Mouse (Mus musculus) left cerebral cortex, postnatal 36 days (tissue): ENCODE data around the gene Tomm40l. TPM values are rescaled to one million over a fixed set of nuclear protein-coding genes. Genes with fewer than 3 reads are reported as not detected.

Experiments used
- DNase-seq, 2 experiments: peaks; one replicate each; pipeline ENCODE4 v3.0.0; 2021 to 2022; ENCODE audit warnings: low spot score in 2 of 2, mixed read lengths in 1 of 2
- intact Hi-C: fragments of 180-260 bp; cut with DNase I; formaldehyde crosslinking; loops from one replicate; pipeline ENCODE4 v1.15.1; 2025
- total RNA-seq, 2 experiments: library from RNA; stranded (reverse); gene quantifications; 2 replicates each; pipeline ENCODE4 v1.2.3; 2021

Gene Tomm40l
- total RNA-seq, 2 experiments from 2014 or later, result 81.7 to 86.7 TPM

- intact Hi-C loops, result no loop called here
- DNase-seq, result no peak
These were observed 18.7 kb downstream of the Tomm40l start for GRCm38 (mm10) chr1:171203471-171204248.

DNA sequence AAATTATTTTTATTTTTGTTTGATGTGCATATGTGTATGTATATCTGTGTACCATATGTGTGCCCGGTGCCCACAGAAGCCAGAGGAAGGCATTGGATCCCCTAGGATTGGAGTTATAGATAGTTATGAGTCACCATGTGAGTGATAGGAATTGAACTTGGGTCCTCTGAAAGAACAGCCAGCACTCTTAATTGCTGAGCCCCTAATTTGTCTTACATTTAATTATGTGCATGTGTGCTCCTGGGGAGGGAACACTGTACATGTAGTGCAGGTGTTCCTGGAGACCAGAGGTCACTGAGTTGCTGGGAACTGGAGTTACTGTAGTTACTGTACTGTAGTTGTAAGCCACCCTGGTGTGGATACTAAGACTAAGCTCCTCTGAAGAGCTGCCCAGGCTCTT, 21.5 kb downstream of the Tomm40l start:
- intact Hi-C loops, result no loop called here
- DNase-seq, result no peak

GRCm38 (mm10) chr1:171199532-171199931, 22.8 kb downstream of the Tomm40l start:
- intact Hi-C loops, result loop anchor here (5.0 kb wide), 1 partner anchor 47 kb away; the partner anchor contains the start of genes Mpz and Sdhc

DNA sequence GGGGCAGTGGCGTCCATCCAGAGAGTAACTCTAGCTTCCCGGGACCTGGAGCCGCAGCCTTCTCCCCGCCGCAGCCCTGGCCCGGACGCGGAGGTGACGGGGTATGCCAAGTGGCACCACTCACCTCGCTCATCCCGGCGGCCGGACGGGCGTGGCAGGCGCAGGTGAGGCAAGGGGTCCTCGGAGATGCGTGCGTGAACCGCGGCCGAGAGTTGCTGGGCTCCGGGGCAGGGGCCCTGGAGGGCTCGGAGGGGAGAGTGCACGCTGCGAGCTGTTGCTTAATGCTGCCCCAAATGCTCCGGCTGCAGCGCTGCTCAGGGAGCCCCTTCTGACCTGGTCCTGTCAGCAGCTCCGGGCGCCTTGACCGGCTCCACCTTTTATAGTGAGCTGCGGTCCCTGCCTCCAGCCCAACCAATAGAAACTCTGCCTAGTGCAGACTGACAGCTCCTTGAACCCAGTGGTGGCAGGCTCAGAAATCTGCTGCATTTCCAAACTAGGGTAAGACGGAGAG, 26.4 kb downstream of the Tomm40l start, which contains the start of gene Pcp4l1:
TSS of gene Pcp4l1 (minus strand) at position 382 of the 511 bp plus-strand sequence.
- intact Hi-C loops, result loop anchor here (5.0 kb wide), 1 partner anchor 44 kb away; the partner anchor contains the start of genes Mpz and Sdhc

More at GRCm38 (mm10) chr1:171199532-171199931, 22.8 kb downstream of the Tomm40l start:
- no peak for DNase-seq

GRCm38 (mm10) chr1:171195046-171195822, 27.1 kb downstream of the Tomm40l start:
- no peak for DNase-seq
- intact Hi-C loops, result loop anchor here (5.0 kb wide), 1 partner anchor 43 kb away; the partner anchor contains the start of genes Mpz and Sdhc

More for the DNA sequence above, 26.4 kb downstream of the Tomm40l start, which contains the start of gene Pcp4l1:
- peak; percentile 42 to 46 for DNase-seq

DNA sequence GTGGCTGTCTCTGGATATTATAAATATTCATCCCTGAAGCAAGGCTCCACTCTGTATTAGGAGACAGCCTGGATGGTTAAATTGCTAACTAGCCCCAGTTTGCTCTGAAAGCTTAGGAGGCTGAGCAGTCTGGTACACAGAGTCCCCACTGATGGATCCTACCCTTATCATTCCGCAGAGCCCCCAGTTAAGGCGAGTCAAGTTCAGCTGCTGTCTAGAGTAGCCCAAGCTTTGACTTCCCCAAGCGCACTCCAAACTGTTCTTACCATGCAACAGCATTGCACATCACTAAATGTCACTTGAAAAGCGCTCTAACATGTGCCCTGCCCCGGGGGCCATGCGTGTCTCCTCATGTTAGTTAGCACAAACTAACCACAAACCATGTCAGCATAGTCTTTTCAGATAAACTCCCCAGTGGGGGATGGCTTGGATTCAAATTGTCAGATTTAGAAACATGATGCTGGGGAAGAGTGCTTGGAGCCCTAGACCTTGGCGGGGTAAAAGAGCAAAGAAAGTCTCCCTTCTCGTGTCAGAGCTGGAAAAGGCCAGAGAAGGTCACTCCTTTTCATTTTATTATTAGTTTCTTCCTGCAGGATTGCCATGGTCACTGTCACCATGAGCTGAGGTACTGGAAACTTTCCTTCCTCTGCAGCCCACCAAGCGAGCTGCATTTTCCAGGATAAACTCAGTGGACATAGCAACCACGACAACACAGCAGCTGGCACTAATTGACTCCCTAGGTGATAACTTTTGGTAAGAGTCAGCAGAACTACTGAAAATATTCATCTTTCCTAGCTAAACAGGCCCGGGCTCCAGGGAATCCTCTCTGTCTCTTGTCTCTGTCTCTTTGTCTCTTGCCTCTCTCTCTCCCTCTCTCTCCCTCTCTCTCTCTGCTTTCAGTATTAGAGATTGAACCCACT, 28.1 kb downstream of the Tomm40l start:
- intact Hi-C loops, result no loop called here
- no peak for DNase-seq

DNA sequence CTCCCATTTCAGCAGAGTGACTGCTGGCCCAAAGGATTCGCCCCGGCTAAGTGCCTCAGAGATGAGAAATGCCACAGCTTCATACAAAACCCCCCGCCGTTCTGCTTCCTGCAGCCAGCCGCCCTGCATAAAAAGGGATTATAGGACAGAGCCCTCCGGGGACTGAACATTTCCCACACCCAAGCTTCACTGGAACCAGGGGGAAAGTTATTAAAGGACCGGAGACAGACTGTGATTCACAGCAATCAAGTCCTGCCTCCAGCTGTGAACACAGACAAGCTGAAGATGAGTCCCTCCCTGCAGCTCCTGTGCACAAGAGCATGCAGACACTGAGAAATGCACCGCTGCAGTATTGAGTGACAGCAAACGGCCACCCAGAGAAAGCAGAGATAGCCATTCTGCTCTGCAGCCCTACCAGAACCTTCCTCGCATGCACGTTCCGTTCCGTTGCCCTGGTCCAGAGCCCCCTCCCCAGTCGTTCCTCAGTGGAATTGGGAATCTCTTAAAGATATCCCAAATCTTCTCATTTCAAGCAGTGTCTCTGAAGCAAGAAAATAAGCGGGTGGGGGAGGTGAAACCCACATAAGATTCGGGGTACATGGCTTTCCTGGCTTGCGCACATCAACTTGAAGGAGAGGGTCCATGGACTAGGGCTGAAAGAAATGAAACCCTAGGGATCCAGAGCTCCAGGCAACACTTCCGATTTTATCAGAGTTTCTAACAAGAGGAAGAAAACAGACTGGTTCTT, 29.0 kb downstream of the Tomm40l start:
- intact Hi-C loops, result no loop called here
- DNase-seq, result no peak

GRCm38 (mm10) chr1:171192283-171192682, 30.0 kb downstream of the Tomm40l start:
- intact Hi-C loops, result no loop called here
- DNase-seq, result no peak

DNA sequence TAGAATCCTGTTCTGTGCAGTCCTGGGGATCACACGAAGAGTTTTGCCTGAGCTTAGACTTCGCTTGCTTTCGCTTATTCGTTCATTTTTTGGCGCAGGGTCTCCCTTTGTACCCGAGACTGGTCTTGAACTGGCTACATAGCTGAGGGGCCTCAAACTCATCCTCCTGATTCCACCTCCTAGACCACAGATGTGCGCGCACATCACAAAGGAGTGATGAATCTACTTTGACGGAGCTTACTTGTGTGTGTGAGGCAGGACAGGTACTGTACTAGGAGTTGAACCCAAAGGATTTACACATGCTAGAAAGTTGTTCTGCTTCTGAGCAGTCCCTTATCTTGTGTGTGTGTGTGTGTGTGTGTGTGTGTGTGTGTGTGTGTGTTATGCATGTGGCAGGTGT, 31.5 kb downstream of the Tomm40l start:
- intact Hi-C loops, result no loop called here
- no peak for DNase-seq

GRCm38 (mm10) chr1:171189476-171190114, 32.7 kb downstream of the Tomm40l start:
- intact Hi-C loops, result no loop called here

GRCm38 (mm10) chr1:171189046-171189445, 33.3 kb downstream of the Tomm40l start:
- intact Hi-C loops, result no loop called here

More at GRCm38 (mm10) chr1:171189476-171190114, 32.7 kb downstream of the Tomm40l start:
- DNase-seq, result no peak

GRCm38 (mm10) chr1:171187851-171188700, 34.2 kb downstream of the Tomm40l start:
- DNase-seq, result no peak
- intact Hi-C loops, result no loop called here

More at GRCm38 (mm10) chr1:171189046-171189445, 33.3 kb downstream of the Tomm40l start:
- no peak for DNase-seq

DNA sequence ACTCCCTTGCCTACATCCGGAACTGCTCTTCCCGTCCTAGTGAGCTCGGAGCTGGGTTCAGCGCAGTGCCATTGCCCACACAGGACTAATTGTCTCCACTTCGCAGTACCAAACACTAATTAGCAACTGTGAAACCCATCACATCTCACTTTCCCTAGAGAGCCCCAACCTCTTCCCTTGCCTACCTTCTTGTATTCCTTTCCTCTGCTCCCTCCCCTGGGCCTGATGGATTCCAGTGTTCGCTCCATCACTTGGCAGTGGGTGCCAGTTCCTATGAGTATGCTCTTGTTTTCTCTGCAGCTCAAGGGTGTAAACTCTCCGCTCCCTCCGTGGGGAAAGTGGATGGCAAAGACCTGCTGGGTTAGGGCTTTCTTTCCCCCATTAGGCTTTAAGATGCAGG, 36.7 kb downstream of the Tomm40l start:
- DNase-seq, result no peak
- intact Hi-C loops, result no loop called here

- no peak for DNase-seq
- intact Hi-C loops, result no loop called here
These were observed 38.0 kb downstream of the Tomm40l start for GRCm38 (mm10) chr1:171184314-171184713.

DNA sequence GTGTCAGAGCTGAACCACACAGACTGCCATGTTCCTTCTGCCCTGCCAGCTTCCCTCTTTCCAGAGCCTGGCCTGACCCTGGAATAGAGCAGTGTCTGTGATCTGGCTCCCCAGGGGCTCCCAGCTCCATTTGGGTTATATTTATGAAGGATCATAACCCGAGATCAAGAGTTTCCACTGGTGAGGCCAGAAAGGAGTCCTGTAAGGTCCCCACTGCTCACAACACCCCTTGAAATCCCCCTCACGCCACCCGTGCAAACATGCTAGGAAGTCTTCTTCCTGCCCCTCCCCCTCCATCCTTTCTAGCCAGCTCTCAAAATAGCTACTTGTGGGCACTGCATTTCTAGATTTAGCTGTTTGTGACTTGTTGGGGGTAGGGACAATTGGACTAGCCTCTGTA, 38.7 kb downstream of the Tomm40l start:
- intact Hi-C loops, result no loop called here
- DNase-seq, result no peak

GRCm38 (mm10) chr1:171183025-171183424, 39.3 kb downstream of the Tomm40l start:
- DNase-seq, result no peak
- intact Hi-C loops, result no loop called here
